ENCODE assay signal across 8 mouse cellular contexts in the genomic region with DNA sequence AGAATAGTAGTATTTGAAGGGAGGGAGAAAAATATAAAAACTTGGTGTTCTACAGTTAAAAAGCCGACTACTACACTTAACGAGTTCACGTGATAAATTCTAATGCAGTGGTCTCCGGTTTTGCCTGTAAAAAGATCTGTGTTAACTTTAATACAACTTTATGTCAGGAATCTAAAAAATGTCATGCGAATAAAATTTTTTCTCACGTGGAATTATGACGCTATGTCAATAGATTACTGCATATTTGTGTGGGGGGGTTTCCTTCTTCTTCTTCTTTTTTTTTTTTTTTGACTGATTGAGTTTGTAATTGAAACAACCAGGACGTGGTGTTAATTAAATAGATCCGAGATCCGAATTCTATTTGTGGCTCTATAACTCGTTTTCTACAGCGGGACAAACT. TPM values are rescaled to one million over a fixed set of nuclear protein-coding genes. Genes with fewer than 3 reads are reported as not detected.
DNase-seq lines count a peak whose midpoint lies in the region; ATAC-seq and TF ChIP-seq lines count a peak whose summit lies in the region.

No protein-coding gene starts in this region.

- no peak for TF ChIP-seq POLR2A in small intestine, adult 2 months (IDR thresholded peaks at IDR 0.05; ENCODE audit: low read depth, low read length)

- peak overlapping the region; percentile 67 for H3K4me2 ChIP-seq in forebrain, embryonic 12.5 days
- peak overlapping the region; percentile 72 for H3K4me2 ChIP-seq in limb, embryonic 12.5 days

- H3K36me3 ChIP-seq in megakaryocyte, embryonic 14.5 days (replicated peaks; ENCODE audit: low read length) = peaks cover 6% of the 10 kb centered on the region
- H3K36me3 ChIP-seq in forebrain, embryonic 12.5 days (replicated peaks) = 0 out of 2 replicates have a peak, but pooled peaks cover 1% of the 10 kb centered on the region
- H3K36me3 ChIP-seq in limb, embryonic 12.5 days = peaks cover 4% of the 10 kb centered on the region
- H3K36me3 ChIP-seq in small intestine, adult 2 months (ENCODE audit: control insufficient read depth, insufficient read depth, low read length) = no peaks in the 10 kb centered on the region

- ATAC-seq in megakaryocyte, adult 5-6 weeks (ENCODE audit: poor library complexity, severe bottlenecking) = no peak
- ATAC-seq in forebrain, embryonic 12.5 days (ENCODE audit: low FRiP score) = no peak
- no peak for ATAC-seq in limb, embryonic 12.5 days (ENCODE audit: insufficient number of reproducible peaks, insufficient read depth, low FRiP score, low TSS enrichment, low read depth)
- no peak for ATAC-seq in activated CD4-positive, CD25-positive, alpha-beta regulatory T cell, adult 4 months

- TF ChIP-seq CTCF in small intestine, adult 2 months (IDR thresholded peaks at IDR 0.05; ENCODE audit: extremely low read depth, insufficient read length, insufficient replicate concordance, low read depth, low read length) = no peak

- 17% methylated on average over 12 of the region's 12 CpGs for WGBS in forebrain, embryonic 12.5 days
- WGBS in limb, embryonic 12.5 days = 12% methylated on average over 12 of the region's 12 CpGs
- 4% methylated on average over 12 of the region's 12 CpGs for WGBS in small intestine, adult 2 months

- no peaks in the 10 kb centered on the region for H3K9me3 ChIP-seq in megakaryocyte, embryonic 14.5 days
- no peaks in the 10 kb centered on the region for H3K9me3 ChIP-seq in forebrain, embryonic 12.5 days
- H3K9me3 ChIP-seq in limb, embryonic 12.5 days = no peaks in the 10 kb centered on the region

- H3K9ac ChIP-seq in forebrain, embryonic 12.5 days = peak overlapping the region; percentile 96
- H3K9ac ChIP-seq in limb, embryonic 12.5 days (replicated peaks) = peak overlapping the region; percentile 93

- DNase-seq in gastrocnemius, postnatal 10 days = no peak
- DNase-seq in urinary bladder, adult 18-20 months (ENCODE audit: low spot score in 2 of 2) = no peak

- H3K4me1 ChIP-seq in megakaryocyte, embryonic 14.5 days = peaks cover 59% of the 10 kb centered on the region
- peaks cover 23% of the 10 kb centered on the region for H3K4me1 ChIP-seq in forebrain, embryonic 12.5 days
- H3K4me1 ChIP-seq in limb, embryonic 12.5 days (replicated peaks) = peaks cover 13% of the 10 kb centered on the region
- peaks cover 7% of the 10 kb centered on the region; the same call in 1 of the 2 replicates for H3K4me1 ChIP-seq in small intestine, adult 2 months (ENCODE audit: control insufficient read depth, insufficient read depth, insufficient read length, low read length)

- H3K27ac ChIP-seq in forebrain, embryonic 12.5 days = no peak overlapping the region
- H3K27ac ChIP-seq in limb, embryonic 12.5 days = 0 out of 2 replicates have a peak overlapping the region, but pooled peaks have one; percentile 94
- H3K27ac ChIP-seq in small intestine, adult 2 months (ENCODE audit: insufficient read depth, low read depth, low read length) = peak overlapping the region; percentile 38; the same call in 1 of the 2 replicates

- H3K27me3 ChIP-seq in megakaryocyte, embryonic 14.5 days (replicated peaks) = no peaks in the 10 kb centered on the region
- no peaks in the 10 kb centered on the region for H3K27me3 ChIP-seq in forebrain, embryonic 12.5 days
- no peaks in the 10 kb centered on the region for H3K27me3 ChIP-seq in limb, embryonic 12.5 days
- no peaks in the 10 kb centered on the region for H3K27me3 ChIP-seq in small intestine, adult 2 months (ENCODE audit: control insufficient read depth, insufficient read depth, low read length)

- peak overlapping the region; percentile 93 for H3K4me3 ChIP-seq in megakaryocyte, embryonic 14.5 days (replicated peaks)
- H3K4me3 ChIP-seq in forebrain, embryonic 12.5 days (replicated peaks) = peak overlapping the region; percentile 90
- peak overlapping the region; percentile 91 for H3K4me3 ChIP-seq in limb, embryonic 12.5 days (replicated peaks)
- H3K4me3 ChIP-seq in small intestine, adult 2 months (ENCODE audit: low read depth, low read length) = peak overlapping the region; percentile 90

RNA-seq across cellular contexts. Expression of a gene that starts 1.2 kb away (rescaled TPM):
- 224 and 243 TPM in 2 replicates for polyA plus RNA-seq in megakaryocyte, embryonic 14.5 days (2012; ENCODE audit: insufficient read depth, low replicate concordance)
- 56.7 and 60.3 TPM in 2 replicates for total RNA-seq in megakaryocyte, adult 5-6 weeks (2015)
- 81.3 and 83.2 TPM in 2 replicates for total RNA-seq in megakaryocyte, adult 5-6 weeks (2017)
- 120 and 126 TPM in 2 replicates for polyA plus RNA-seq in forebrain, embryonic 12.5 days (2016; fragmentation: Nextera tagmentation; extraction: Ambion mirVana)
- 95.5 and 101 TPM in 2 replicates for polyA plus RNA-seq in limb, embryonic 12.5 days (2016; fragmentation: Nextera tagmentation; extraction: Ambion mirVana)
- 117 and 267 TPM in 2 replicates for polyA plus RNA-seq in small intestine, adult 2 months (2012; rRNA removed)
- 100 to 1,000 TPM; 122 to 131 TPM for total RNA-seq in gastrocnemius, postnatal 10 days (2021)
- polyA plus RNA-seq in activated CD4-positive, CD25-positive, alpha-beta regulatory T cell, adult 4 months (2017; shearing (Covaris generic)) = 10 to 100 TPM; 13.6 to 14.1 TPM
